Mouse (Mus musculus): ENCODE results near the gene Banp. TPM values are rescaled to one million over a fixed set of nuclear protein-coding genes. Genes with fewer than 3 reads are reported as not detected.

Banp gene
- total and polyA plus RNA-seq, 3 experiments, result 14.9 to 34.2 (median 25.7) TPM

DNA sequence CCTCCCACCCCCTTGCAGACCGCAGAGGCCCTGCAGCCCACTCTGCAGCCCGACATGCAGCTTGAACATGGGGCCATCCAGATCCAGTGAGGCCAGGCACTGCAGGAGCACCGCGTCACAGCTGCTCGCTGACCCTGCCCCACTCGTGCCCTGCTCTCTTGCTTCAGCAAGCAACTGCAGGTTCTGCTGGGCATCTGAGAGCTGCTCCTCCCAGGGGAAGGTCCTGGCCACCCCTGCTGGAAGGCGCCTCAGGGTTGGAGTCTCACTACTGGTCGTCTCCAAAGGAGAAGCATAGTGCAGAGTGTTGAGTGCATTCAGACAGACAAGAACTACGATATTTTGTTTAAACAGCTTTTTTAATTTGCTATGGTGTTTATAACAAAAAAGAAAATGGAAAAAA is 76.0 kb downstream of the Banp start:
- H3K9ac ChIP-seq (ENCODE audit: insufficient read depth, low read depth), result no peak overlapping the region
- H3K4me2 ChIP-seq (ENCODE audit: insufficient read depth, low read depth, poor library complexity, severe bottlenecking), result no peak overlapping the region
- H3K4me1 ChIP-seq (ENCODE audit: control insufficient read depth in 1 of 2, insufficient read depth in 2 of 2), result peaks cover 0 to 5% of the 10 kb centered on the region in 2 experiments; a peak in 1 of 4 replicates
- no peaks in the 10 kb centered on the region for H3K9me3 ChIP-seq (replicated peaks; ENCODE audit: low read length)
- no peak overlapping the region for H3K27ac ChIP-seq (ENCODE audit: insufficient read depth, low read depth)
- H3K4me3 ChIP-seq (replicated peaks in 1 of 3; ENCODE audit: low read depth in 2 of 3, low read length in 2 of 3, poor library complexity in 1 of 3), result no peak overlapping the region
- DNase-seq (ENCODE audit: extremely low read depth), result no peak
- dilution Hi-C loops (cut with MboI; ENCODE audit: extremely low pct_ligation_motif_present, extremely low pct_unique_long_range_greater_than_20kb, low sequenced_read_pairs), result no loop called here
- in situ Hi-C loops (cut with MboI; ENCODE audit: low pct_ligation_motif_present, low pct_unique_long_range_greater_than_20kb, low sequenced_read_pairs), result no loop called here
- TF ChIP-seq CTCF (conservative IDR thresholded peaks at IDR 0.05 in 1 of 2, IDR thresholded peaks at IDR 0.05 in 1 of 2; ENCODE audit: low read depth in 2 of 2, low read length in 2 of 2) (no peak), E2F4 (IDR thresholded peaks at IDR 0.05; ENCODE audit: insufficient replicate concordance, low read depth, low read length) (no peak), SMC3 (IDR thresholded peaks at IDR 0.05; ENCODE audit: low read depth, low read length) (no peak), UBTF (IDR thresholded peaks at IDR 0.05; ENCODE audit: low read depth, low read length) (no peak), JUN (IDR thresholded peaks at IDR 0.05; ENCODE audit: insufficient read depth, low read depth, low read length) (no peak), ZNF384 (IDR thresholded peaks at IDR 0.05; ENCODE audit: low read depth, low read length) (no peak), USF2 (conservative IDR thresholded peaks at IDR 0.05; ENCODE audit: low read depth, low read length) (no peak), USF1 (IDR thresholded peaks at IDR 0.05; ENCODE audit: low read depth, low read length) (no peak), MAFK (IDR thresholded peaks at IDR 0.05; ENCODE audit: insufficient replicate concordance, low read length) (no peak), ZKSCAN1 (IDR thresholded peaks at IDR 0.05; ENCODE audit: borderline replicate concordance, low read depth, low read length) (no peak), MXI1 (IDR thresholded peaks at IDR 0.05; ENCODE audit: low read depth, low read length) (no peak), NRF1 (IDR thresholded peaks at IDR 0.05; ENCODE audit: low read depth, low read length) (no peak), BHLHE40 (IDR thresholded peaks at IDR 0.05; ENCODE audit: low read depth, low read length) (no peak), IRF4 (IDR thresholded peaks at IDR 0.05; ENCODE audit: low read depth, low read length) (no peak), CHD1 (IDR thresholded peaks at IDR 0.05; ENCODE audit: low read depth, low read length) (no peak), SIN3A (IDR thresholded peaks at IDR 0.05; ENCODE audit: low read length) (no peak), POLR2A (IDR thresholded peaks at IDR 0.05; ENCODE audit: low read depth, low read length) (no peak), MEF2A (IDR thresholded peaks at IDR 0.05; ENCODE audit: borderline replicate concordance, low read depth, low read length) (no peak), RCOR1 (conservative IDR thresholded peaks at IDR 0.05; ENCODE audit: low read depth, low read length) (no peak), KAT2A (IDR thresholded peaks at IDR 0.05; ENCODE audit: insufficient replicate concordance, low read length) (no peak)
- no peaks in the 10 kb centered on the region for H3K79me2 ChIP-seq (replicated peaks; ENCODE audit: control insufficient read depth, extremely low read depth, insufficient read depth, poor library complexity, severe bottlenecking)
- H3K27me3 ChIP-seq (replicated peaks), result no peaks in the 10 kb centered on the region
- peaks cover 47 to 68% of the 10 kb centered on the region in 2 experiments for H3K36me3 ChIP-seq (replicated peaks in 1 of 2; ENCODE audit: control insufficient read depth in 1 of 2, insufficient read depth in 1 of 2, low read length in 1 of 2)

DNA sequence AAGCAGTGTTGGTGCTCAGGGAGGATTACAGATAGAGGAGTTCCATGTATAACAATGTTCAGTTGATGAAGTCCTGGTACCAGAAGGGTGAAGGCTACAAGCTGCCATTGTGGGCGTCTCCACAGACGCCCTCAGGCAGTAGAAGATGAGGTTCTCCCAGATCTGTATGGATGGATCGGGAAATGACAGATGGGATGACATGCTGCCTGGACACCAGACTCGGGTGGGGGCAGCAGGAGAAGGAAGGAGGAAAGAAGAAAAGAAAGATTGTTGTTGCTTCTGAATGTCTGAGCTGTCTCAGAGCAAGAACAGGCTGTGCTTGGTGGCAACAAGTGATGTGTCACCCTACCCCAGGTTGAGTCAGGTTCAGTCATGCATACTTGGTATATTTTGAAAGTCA is 78.6 kb downstream of the Banp start:
- dilution Hi-C loops (cut with MboI; ENCODE audit: extremely low pct_ligation_motif_present, extremely low pct_unique_long_range_greater_than_20kb, low sequenced_read_pairs), result no loop called here
- no peak overlapping the region for H3K9ac ChIP-seq (ENCODE audit: insufficient read depth, low read depth)

More for the DNA sequence above, 78.6 kb downstream of the Banp start:
- Histone ChIP-seq H3K36me3 (replicated peaks in 1 of 2; ENCODE audit: control insufficient read depth in 1 of 2, insufficient read depth in 1 of 2, low read length in 1 of 2) (peaks cover 36 to 42% of the 10 kb centered on the region in 2 experiments), H3K27ac (ENCODE audit: insufficient read depth, low read depth) (no peak overlapping the region), H3K4me1 (ENCODE audit: control insufficient read depth in 1 of 2, insufficient read depth in 2 of 2) (peaks cover 0 to 5% of the 10 kb centered on the region in 2 experiments; a peak in 1 of 4 replicates), H3K4me3 (replicated peaks in 1 of 3; ENCODE audit: low read depth in 2 of 3, low read length in 2 of 3, poor library complexity in 1 of 3) (no peak overlapping the region), H3K9me3 (replicated peaks; ENCODE audit: low read length) (no peaks in the 10 kb centered on the region), H3K4me2 (ENCODE audit: insufficient read depth, low read depth, poor library complexity, severe bottlenecking) (no peak overlapping the region), H3K79me2 (replicated peaks; ENCODE audit: control insufficient read depth, extremely low read depth, insufficient read depth, poor library complexity, severe bottlenecking) (no peaks in the 10 kb centered on the region), H3K27me3 (replicated peaks) (peaks cover 19% of the 10 kb centered on the region)
- TF ChIP-seq PAX5 (IDR thresholded peaks at IDR 0.05; ENCODE audit: low read length), result no peak
- no peak for TF ChIP-seq JUN (IDR thresholded peaks at IDR 0.05; ENCODE audit: insufficient read depth, low read depth, low read length)
- TF ChIP-seq ZMIZ1 (IDR thresholded peaks at IDR 0.05; ENCODE audit: low read depth, low read length), result no peak
- no peak for TF ChIP-seq BHLHE40 (IDR thresholded peaks at IDR 0.05; ENCODE audit: low read depth, low read length)
- TF ChIP-seq TCF12 (IDR thresholded peaks at IDR 0.05; ENCODE audit: low read depth, low read length), result no peak
- no peak for TF ChIP-seq ETS1 (conservative IDR thresholded peaks at IDR 0.05; ENCODE audit: low read depth, low read length)
- no peak for TF ChIP-seq USF1 (IDR thresholded peaks at IDR 0.05; ENCODE audit: low read depth, low read length)
- TF ChIP-seq CHD2 (IDR thresholded peaks at IDR 0.05; ENCODE audit: low read length), result no peak
- TF ChIP-seq HCFC1 (IDR thresholded peaks at IDR 0.05; ENCODE audit: low read depth, low read length), result no peak
- TF ChIP-seq MYC (IDR thresholded peaks at IDR 0.05; ENCODE audit: low read depth, low read length), result no peak
- no peak for TF ChIP-seq ZNF384 (IDR thresholded peaks at IDR 0.05; ENCODE audit: low read depth, low read length)
- no peak for TF ChIP-seq POLR2AphosphoS2 (IDR thresholded peaks at IDR 0.05; ENCODE audit: low read depth, low read length)
- TF ChIP-seq ZKSCAN1 (IDR thresholded peaks at IDR 0.05; ENCODE audit: borderline replicate concordance, low read depth, low read length), result no peak
- TF ChIP-seq UBTF (IDR thresholded peaks at IDR 0.05; ENCODE audit: low read depth, low read length), result no peak
- TF ChIP-seq RCOR1 (conservative IDR thresholded peaks at IDR 0.05; ENCODE audit: low read depth, low read length), result no peak
- TF ChIP-seq USF2 (conservative IDR thresholded peaks at IDR 0.05; ENCODE audit: low read depth, low read length), result no peak
- no peak for TF ChIP-seq TBP (conservative IDR thresholded peaks at IDR 0.05; ENCODE audit: low read depth, low read length)
- no peak for TF ChIP-seq NRF1 (IDR thresholded peaks at IDR 0.05; ENCODE audit: low read depth, low read length)
- in situ Hi-C loops (cut with MboI; ENCODE audit: low pct_ligation_motif_present, low pct_unique_long_range_greater_than_20kb, low sequenced_read_pairs), result no loop called here
- DNase-seq (ENCODE audit: extremely low read depth), result no peak
